Mouse (Mus musculus): ENCODE measurements around the gene Vegfb. TPM values are rescaled to one million over a fixed set of nuclear protein-coding genes. Genes with fewer than 3 reads are reported as not detected.

Vegfb gene
- polyA plus RNA-seq, 1 experiment from 2014 or later, result 53.2 TPM

- H3K4me2 ChIP-seq (replicated peaks), result peak overlapping the region; percentile 80
- no peaks in the 10 kb centered on the region for H3K27me3 ChIP-seq
- peaks cover 28% of the 10 kb centered on the region for H3K36me3 ChIP-seq
- peak overlapping the region; percentile 57 for H3K9ac ChIP-seq
- no peak for ATAC-seq (ENCODE audit: insufficient number of reproducible peaks, low FRiP score, low TSS enrichment, low read depth)
- peak overlapping the region; percentile 61 for H3K4me3 ChIP-seq (replicated peaks)
- peak overlapping the region; percentile 52 for H3K27ac ChIP-seq (replicated peaks)
- H3K4me1 ChIP-seq, result peaks cover 53% of the 10 kb centered on the region
- WGBS, result 10% methylated on average over 15 of the region's 15 CpGs
- no peaks in the 10 kb centered on the region for H3K9me3 ChIP-seq (replicated peaks)
Observed at GRCm38 (mm10) chr19:6968491-6969271, 18.8 kb downstream of the Vegfb start.

- Histone ChIP-seq H3K9me3 (replicated peaks) (no peaks in the 10 kb centered on the region), H3K4me3 (replicated peaks) (no peak overlapping the region), H3K4me2 (replicated peaks) (no peak overlapping the region), H3K4me1 (peaks cover 20% of the 10 kb centered on the region), H3K9ac (no peak overlapping the region), H3K36me3 (peaks cover 78% of the 10 kb centered on the region), H3K27me3 (no peaks in the 10 kb centered on the region), H3K27ac (replicated peaks) (no peak overlapping the region)
- WGBS, result 72% methylated on average over 10 of the region's 10 CpGs
- no peak for ATAC-seq (ENCODE audit: insufficient number of reproducible peaks, low FRiP score, low TSS enrichment, low read depth)
Observed at GRCm38 (mm10) chr19:6956461-6956860, 31.0 kb downstream of the Vegfb start.

DNA sequence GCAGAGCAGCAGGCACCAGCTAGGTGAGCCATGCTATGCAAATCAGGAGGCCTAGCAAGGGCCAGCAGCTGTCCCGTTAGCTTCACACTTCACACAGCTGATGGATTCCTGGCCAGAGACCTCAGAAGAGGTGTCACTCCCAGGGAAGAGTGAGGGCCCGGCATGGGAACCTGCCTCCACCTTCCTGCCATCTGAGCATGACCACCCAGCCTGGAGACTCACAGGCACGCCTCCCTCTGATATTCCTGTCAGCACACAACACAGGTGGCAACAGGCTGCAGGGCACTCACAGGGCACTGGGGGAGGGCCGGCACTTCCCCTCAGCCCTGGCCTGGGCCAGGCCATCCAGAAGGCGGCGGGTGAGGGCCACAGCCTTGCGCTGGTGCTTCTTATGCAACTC, 32.0 kb downstream of the Vegfb start:
- ATAC-seq (ENCODE audit: insufficient number of reproducible peaks, low FRiP score, low TSS enrichment, low read depth), result no peak
- 87% methylated on average over 7 of the region's 7 CpGs for WGBS

DNA sequence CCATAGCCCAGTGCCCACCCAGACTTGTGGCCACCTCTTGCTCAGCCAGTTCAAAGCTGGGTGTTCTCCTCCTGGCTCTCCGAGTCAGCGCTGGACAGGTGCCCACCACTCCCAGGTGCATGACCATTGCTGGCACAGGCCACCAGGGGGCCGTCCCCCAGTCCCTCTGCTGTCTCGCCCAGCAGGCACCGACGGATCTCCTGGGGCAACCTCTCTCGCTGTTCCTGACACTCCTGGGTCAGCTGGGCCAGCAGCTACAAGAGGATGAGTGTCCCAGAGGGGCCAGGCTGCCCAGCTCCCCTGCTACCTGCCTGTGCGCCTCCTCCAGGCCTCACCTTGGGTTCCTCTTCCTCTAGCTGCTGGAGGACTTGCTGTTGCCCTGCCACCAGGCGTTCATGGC, 33.4 kb downstream of the Vegfb start:
- 54% methylated on average over 9 of the region's 9 CpGs for WGBS
- H3K36me3 ChIP-seq, result peaks cover 58% of the 10 kb centered on the region
- H3K9me3 ChIP-seq (replicated peaks), result no peaks in the 10 kb centered on the region
- H3K4me1 ChIP-seq, result peaks cover 34% of the 10 kb centered on the region
- H3K4me2 ChIP-seq (replicated peaks), result no peak overlapping the region
- no peak overlapping the region for H3K27ac ChIP-seq (replicated peaks)
- no peak for ATAC-seq (ENCODE audit: insufficient number of reproducible peaks, low FRiP score, low TSS enrichment, low read depth)
- H3K9ac ChIP-seq, result no peak overlapping the region
- H3K4me3 ChIP-seq (replicated peaks), result no peak overlapping the region
- H3K27me3 ChIP-seq, result no peaks in the 10 kb centered on the region

More for the DNA sequence above, 32.0 kb downstream of the Vegfb start:
- Histone ChIP-seq H3K4me2 (replicated peaks) (no peak overlapping the region), H3K4me3 (replicated peaks) (no peak overlapping the region), H3K9me3 (replicated peaks) (no peaks in the 10 kb centered on the region), H3K4me1 (peaks cover 22% of the 10 kb centered on the region), H3K27ac (replicated peaks) (no peak overlapping the region), H3K36me3 (peaks cover 69% of the 10 kb centered on the region), H3K9ac (no peak overlapping the region), H3K27me3 (no peaks in the 10 kb centered on the region)

DNA sequence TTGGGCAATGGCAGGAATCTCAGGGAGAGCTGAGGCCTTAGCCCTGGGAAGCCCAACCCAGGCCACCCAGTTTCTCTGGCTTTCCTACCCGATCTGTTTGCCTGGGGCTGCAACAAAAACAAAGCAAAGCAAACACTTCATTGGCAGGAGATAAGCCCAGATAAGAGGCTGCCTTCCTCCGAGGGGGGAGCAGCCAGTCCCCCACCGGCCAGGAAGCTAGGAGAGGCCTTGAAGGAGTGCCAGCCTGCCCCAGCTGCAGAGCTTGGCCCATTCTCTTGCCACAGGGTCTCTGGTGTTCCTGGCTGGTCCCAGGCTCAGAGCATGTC, 34.8 kb downstream of the Vegfb start:
- no peaks in the 10 kb centered on the region for H3K27me3 ChIP-seq
- H3K4me3 ChIP-seq (replicated peaks), result peak overlapping the region; percentile 58
- ATAC-seq (ENCODE audit: insufficient number of reproducible peaks, low FRiP score, low TSS enrichment, low read depth), result no peak
- H3K36me3 ChIP-seq, result peaks cover 44% of the 10 kb centered on the region
- peak overlapping the region; percentile 63; the same call in 1 of the 2 replicates for H3K9ac ChIP-seq
- peak overlapping the region; percentile 97 for H3K27ac ChIP-seq (replicated peaks)
- peak overlapping the region; percentile 95 for H3K4me2 ChIP-seq (replicated peaks)
- peaks cover 37% of the 10 kb centered on the region for H3K4me1 ChIP-seq
- H3K9me3 ChIP-seq (replicated peaks), result no peaks in the 10 kb centered on the region
- WGBS, result 8% methylated on average over 3 of the region's 3 CpGs

- no peaks in the 10 kb centered on the region for H3K27me3 ChIP-seq
- ATAC-seq (ENCODE audit: insufficient number of reproducible peaks, low FRiP score, low TSS enrichment, low read depth), result no peak
- peak overlapping the region; percentile 58 for H3K4me3 ChIP-seq (replicated peaks)
Observed at GRCm38 (mm10) chr19:6951994-6952711, 35.3 kb downstream of the Vegfb start.

DNA sequence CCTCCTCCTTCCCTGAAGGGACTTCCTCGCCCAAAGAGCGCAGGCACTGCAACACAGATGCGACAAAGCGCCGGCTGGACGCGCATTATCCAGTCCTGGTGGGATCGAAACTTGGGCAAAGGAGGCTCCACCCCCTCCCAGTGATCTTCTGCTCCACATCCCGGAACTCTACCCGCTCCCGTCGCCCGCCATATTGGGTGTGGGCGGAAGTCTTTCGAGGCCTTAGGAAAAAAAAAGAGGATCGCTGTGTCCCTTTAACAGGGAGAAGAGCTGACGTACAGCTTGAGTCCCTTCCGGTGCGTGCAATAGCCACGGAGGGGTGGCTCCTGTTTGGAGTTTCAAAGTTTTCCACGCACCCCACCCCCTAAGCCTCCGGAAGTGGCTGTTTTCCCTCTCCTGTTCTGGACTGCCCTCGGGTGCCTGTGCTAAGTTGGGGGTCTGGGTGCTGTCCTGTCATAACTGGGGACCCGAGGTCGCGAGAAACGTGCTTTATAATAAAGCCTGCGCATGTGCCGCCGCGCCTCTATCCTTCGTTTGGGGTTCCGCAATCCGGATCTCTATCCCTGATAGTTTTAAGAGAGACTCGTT, 36.0 kb downstream of the Vegfb start:
- peak; percentile 85 for ATAC-seq (ENCODE audit: insufficient number of reproducible peaks, low FRiP score, low TSS enrichment, low read depth)
- Histone ChIP-seq H3K9ac (peak overlapping the region; percentile 68), H3K36me3 (peaks cover 32% of the 10 kb centered on the region), H3K27me3 (no peaks in the 10 kb centered on the region), H3K4me1 (peaks cover 39% of the 10 kb centered on the region), H3K27ac (replicated peaks) (peak overlapping the region; percentile 97), H3K4me3 (replicated peaks) (peak overlapping the region; percentile 58), H3K4me2 (replicated peaks) (peak overlapping the region; percentile 95), H3K9me3 (replicated peaks) (no peaks in the 10 kb centered on the region)
- under 1% methylated on average over 35 of the region's 35 CpGs for WGBS

More at GRCm38 (mm10) chr19:6951994-6952711, 35.3 kb downstream of the Vegfb start:
- WGBS, result 1% methylated on average over 31 of the region's 31 CpGs
- peaks cover 39% of the 10 kb centered on the region for H3K36me3 ChIP-seq
- no peaks in the 10 kb centered on the region for H3K9me3 ChIP-seq (replicated peaks)
- H3K4me2 ChIP-seq (replicated peaks), result peak overlapping the region; percentile 95
- peaks cover 38% of the 10 kb centered on the region for H3K4me1 ChIP-seq
- peak overlapping the region; percentile 63 for H3K9ac ChIP-seq
- H3K27ac ChIP-seq (replicated peaks), result peak overlapping the region; percentile 97

GRCm38 (mm10) chr19:6950613-6951153, 36.8 kb downstream of the Vegfb start:
- Histone ChIP-seq H3K36me3 (peaks cover 25% of the 10 kb centered on the region), H3K4me3 (replicated peaks) (peak overlapping the region; percentile 58), H3K27ac (replicated peaks) (peak overlapping the region; percentile 97), H3K4me2 (replicated peaks) (peak overlapping the region; percentile 95), H3K9me3 (replicated peaks) (no peaks in the 10 kb centered on the region), H3K27me3 (no peaks in the 10 kb centered on the region), H3K9ac (peak overlapping the region; percentile 68), H3K4me1 (peaks cover 39% of the 10 kb centered on the region)
- under 1% methylated on average over 28 of the region's 28 CpGs for WGBS
- peak; percentile 25; the same call in 1 of the 2 replicates for ATAC-seq (ENCODE audit: insufficient number of reproducible peaks, low FRiP score, low TSS enrichment, low read depth)

DNA sequence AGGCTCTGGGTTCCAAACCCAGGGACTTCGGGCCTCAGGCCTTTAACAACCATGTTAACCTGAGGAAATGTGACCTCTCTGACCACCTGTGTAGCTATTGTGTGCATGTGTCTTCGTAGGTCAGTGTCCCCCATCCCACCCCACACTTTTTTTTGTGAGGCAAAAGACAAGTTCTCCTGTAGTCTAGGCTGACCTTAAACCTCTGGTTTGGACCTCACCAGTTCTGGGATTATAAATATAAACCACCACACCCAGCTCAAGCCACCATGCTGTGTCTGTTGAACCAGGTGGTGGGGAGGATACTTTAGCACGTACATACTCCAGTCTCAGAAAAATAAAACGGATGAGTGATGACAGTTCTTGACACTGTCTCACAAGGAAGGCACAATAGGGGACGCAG, 37.5 kb downstream of the Vegfb start:
- Histone ChIP-seq H3K9me3 (replicated peaks) (no peaks in the 10 kb centered on the region), H3K9ac (no peak overlapping the region), H3K27ac (replicated peaks) (peak overlapping the region; percentile 97; the same call in 1 of the 2 replicates), H3K4me1 (peaks cover 39% of the 10 kb centered on the region), H3K36me3 (peaks cover 18% of the 10 kb centered on the region), H3K4me2 (replicated peaks) (peak overlapping the region; percentile 95), H3K4me3 (replicated peaks) (peak overlapping the region; percentile 58), H3K27me3 (no peaks in the 10 kb centered on the region)
- no peak for ATAC-seq (ENCODE audit: insufficient number of reproducible peaks, low FRiP score, low TSS enrichment, low read depth)
- WGBS, result 56% methylated on average over 5 of the region's 5 CpGs

DNA sequence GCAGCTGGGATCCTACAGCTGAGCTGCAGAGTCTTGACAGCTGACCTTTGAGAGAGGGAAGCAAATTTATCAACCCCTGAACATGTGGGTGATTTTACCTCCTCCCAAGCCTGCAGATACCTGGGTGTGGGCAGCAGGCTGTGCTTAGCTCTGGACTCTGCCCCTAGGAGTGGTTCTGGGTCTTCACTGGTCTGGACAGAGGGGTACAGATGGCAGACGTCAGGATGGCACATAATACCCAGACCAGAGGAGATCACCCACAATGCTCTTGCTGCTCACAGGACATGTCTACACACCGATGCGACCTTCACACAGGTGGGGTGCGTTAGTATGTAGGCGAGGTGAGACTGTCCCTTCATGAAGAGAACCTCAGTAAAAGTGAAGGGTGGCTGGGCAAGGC, 37.9 kb downstream of the Vegfb start:
- Histone ChIP-seq H3K4me3 (replicated peaks) (no peak overlapping the region), H3K27me3 (no peaks in the 10 kb centered on the region), H3K9ac (no peak overlapping the region), H3K4me1 (peaks cover 39% of the 10 kb centered on the region), H3K4me2 (replicated peaks) (no peak overlapping the region), H3K9me3 (replicated peaks) (no peaks in the 10 kb centered on the region), H3K36me3 (peaks cover 18% of the 10 kb centered on the region), H3K27ac (replicated peaks) (no peak overlapping the region)
- no peak for ATAC-seq (ENCODE audit: insufficient number of reproducible peaks, low FRiP score, low TSS enrichment, low read depth)
- 90% methylated on average over 5 of the region's 5 CpGs for WGBS

GRCm38 (mm10) chr19:6948186-6948585, 39.3 kb downstream of the Vegfb start:
- ATAC-seq (ENCODE audit: insufficient number of reproducible peaks, low FRiP score, low TSS enrichment, low read depth), result no peak
- no peak overlapping the region for H3K4me3 ChIP-seq (replicated peaks)
- no peaks in the 10 kb centered on the region for H3K27me3 ChIP-seq
- no peak overlapping the region for H3K9ac ChIP-seq
- no peaks in the 10 kb centered on the region for H3K9me3 ChIP-seq (replicated peaks)
- peaks cover 32% of the 10 kb centered on the region for H3K4me1 ChIP-seq
- H3K27ac ChIP-seq (replicated peaks), result 0 out of 2 replicates have a peak overlapping the region, but pooled peaks have one; percentile 17
- no peak overlapping the region for H3K4me2 ChIP-seq (replicated peaks)
- 0 out of 2 replicates have a peak, but pooled peaks cover 8% of the 10 kb centered on the region for H3K36me3 ChIP-seq
- 77% methylated on average over 4 of the region's 4 CpGs for WGBS

Data from embryonic facial prominence, embryonic 15.5 days (tissue).